Mouse (Mus musculus): ENCODE measurements around the gene Aff3.

DNA sequence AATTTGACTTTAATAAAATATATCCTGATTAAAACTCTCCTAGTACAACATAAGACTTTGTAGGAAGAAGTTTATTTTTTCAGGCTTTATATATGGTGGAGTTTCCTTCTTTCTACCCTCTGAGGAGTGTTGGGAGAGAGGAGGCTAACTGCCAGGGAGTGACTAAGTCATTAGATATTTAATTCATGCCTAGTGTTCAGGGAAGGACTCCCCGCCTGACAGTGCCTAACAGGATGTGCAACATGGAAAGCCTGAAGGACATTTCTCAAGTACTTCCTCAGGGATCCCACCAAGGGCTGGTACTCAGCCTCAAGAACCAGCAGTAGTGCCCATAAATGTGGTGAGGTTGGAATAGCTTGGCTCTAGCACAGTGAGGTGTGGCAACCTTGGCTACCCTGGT is 378.2 kb downstream of the Aff3 start:
- TF ChIP-seq CTCF (IDR thresholded peaks at IDR 0.05; ENCODE audit: insufficient read depth, low read length) (no peak), POLR2A (IDR thresholded peaks at IDR 0.05; ENCODE audit: borderline replicate concordance, extremely low read depth, low read depth, low read length) (no peak)

Measured in lung, adult 2 months (tissue).